Mouse (Mus musculus) left cerebral cortex, adult 18-20 months (tissue): ENCODE measurements around the gene Vps37c. TPM values are rescaled to one million over a fixed set of nuclear protein-coding genes. Genes with fewer than 3 reads are reported as not detected.

Source experiments
- total RNA-seq, 2 experiments: library from RNA; stranded (reverse); gene quantifications; 2 replicates each; pipeline ENCODE4 v1.2.3; 2021

The Vps37c gene
- total RNA-seq, 2 experiments from 2014 or later: 21.7 to 25.8 TPM

Other genes starting within 250 kb of the Vps37c start
- gene Lrrc10b, start 231.3 kb upstream of the Vps37c start, total RNA-seq: 10 to 100 TPM; 12.7 to 27.8 TPM
- under 1 TPM; 0.77 to 0.91 TPM for gene Ppp1r32, start 205.8 kb upstream of the Vps37c start, total RNA-seq
- 10 to 100 TPM; 76.8 to 79.5 TPM for gene Cpsf7, start 163.5 kb upstream of the Vps37c start, total RNA-seq
- gene Sdhaf2, start 162.6 kb upstream of the Vps37c start, total RNA-seq: 10 to 100 TPM; 52.9 to 53.4 TPM
- 10 to 100 TPM; 11.3 to 11.6 TPM for gene Tmem216, start 132.5 kb upstream of the Vps37c start, total RNA-seq
- gene Cyb561a3, start 111.6 kb upstream of the Vps37c start, total RNA-seq: 10 to 100 TPM in 1 of 2 experiments, 1 to 10 TPM in 1; 9.4 to 10.8 TPM
- 10 to 100 TPM; 11.0 to 12.3 TPM for gene Tmem138, start 111.4 kb upstream of the Vps37c start, total RNA-seq
- 100 to 1,000 TPM; 193 to 195 TPM for gene Ddb1, start 83.4 kb upstream of the Vps37c start, total RNA-seq
- gene Tkfc, start 83.1 kb upstream of the Vps37c start, total RNA-seq: 10 to 100 TPM; 15.6 to 17.1 TPM
- under 1 TPM; 0.66 to 1.00 TPM for gene Vwce, start 54.5 kb upstream of the Vps37c start, total RNA-seq
- not detected for gene Pga5, start 10.7 kb upstream of the Vps37c start, total RNA-seq
- under 1 TPM in 1 of 2 experiments, not detected in 1; 0.16 TPM for gene Cd5, start 50.3 kb downstream of the Vps37c start, total RNA-seq
- gene Cd6, start 141.3 kb downstream of the Vps37c start, total RNA-seq: 1 to 10 TPM; 1.9 to 2.4 TPM
- gene Slc15a3, start 151.0 kb downstream of the Vps37c start, total RNA-seq: 1 to 10 TPM; 1.2 to 1.4 TPM
- 100 to 1,000 TPM; 233 to 258 TPM for gene Tmem132a, start 181.2 kb downstream of the Vps37c start, total RNA-seq
- gene Tmem109, start 193.3 kb downstream of the Vps37c start, total RNA-seq: 10 to 100 TPM; 47.7 to 55.1 TPM
- gene Prpf19, start 206.5 kb downstream of the Vps37c start, total RNA-seq: 100 to 1,000 TPM; 207 to 211 TPM
- gene Zp1, start 231.9 kb downstream of the Vps37c start, total RNA-seq: not detected
- gene Ptgdr2, start 248.4 kb downstream of the Vps37c start, total RNA-seq: under 1 TPM in 1 of 2 experiments, not detected in 1; 0.23 TPM